Mouse (Mus musculus): ENCODE measurements at regions not wholly inside any gene's neighbourhood (a gene's known extent, or its start where the extent isn't known, plus 50 kb on each side); places are given as distances from the start of the nearest gene placed in this dataset.
"Not testable (repeated sequence)": the region's sequence is repeated elsewhere in the genome, so short reads cannot be mapped to it uniquely, and the experiment has no call there.

DNA sequence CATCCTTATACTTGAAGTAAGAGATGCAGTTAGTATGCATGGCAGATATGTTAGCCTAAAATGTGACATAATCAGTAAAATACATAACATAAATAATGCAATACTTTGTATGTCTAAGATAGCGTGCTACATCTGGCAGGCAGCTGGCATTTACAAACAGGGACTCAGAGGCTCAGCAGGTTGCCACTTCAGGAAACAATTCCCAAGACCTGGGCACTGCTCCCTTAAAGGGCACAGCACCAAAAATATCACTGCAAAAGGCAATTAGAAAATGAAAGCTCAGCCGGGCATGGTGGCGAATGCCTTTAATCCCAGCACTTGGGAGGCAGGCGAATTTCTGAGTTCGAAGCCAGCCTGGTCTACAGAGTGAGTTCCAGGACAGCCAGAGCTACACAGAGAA lies 544.0 kb downstream of the Zfp704 start:
- DNase-seq (ENCODE audit: low spot score): no peak

DNA sequence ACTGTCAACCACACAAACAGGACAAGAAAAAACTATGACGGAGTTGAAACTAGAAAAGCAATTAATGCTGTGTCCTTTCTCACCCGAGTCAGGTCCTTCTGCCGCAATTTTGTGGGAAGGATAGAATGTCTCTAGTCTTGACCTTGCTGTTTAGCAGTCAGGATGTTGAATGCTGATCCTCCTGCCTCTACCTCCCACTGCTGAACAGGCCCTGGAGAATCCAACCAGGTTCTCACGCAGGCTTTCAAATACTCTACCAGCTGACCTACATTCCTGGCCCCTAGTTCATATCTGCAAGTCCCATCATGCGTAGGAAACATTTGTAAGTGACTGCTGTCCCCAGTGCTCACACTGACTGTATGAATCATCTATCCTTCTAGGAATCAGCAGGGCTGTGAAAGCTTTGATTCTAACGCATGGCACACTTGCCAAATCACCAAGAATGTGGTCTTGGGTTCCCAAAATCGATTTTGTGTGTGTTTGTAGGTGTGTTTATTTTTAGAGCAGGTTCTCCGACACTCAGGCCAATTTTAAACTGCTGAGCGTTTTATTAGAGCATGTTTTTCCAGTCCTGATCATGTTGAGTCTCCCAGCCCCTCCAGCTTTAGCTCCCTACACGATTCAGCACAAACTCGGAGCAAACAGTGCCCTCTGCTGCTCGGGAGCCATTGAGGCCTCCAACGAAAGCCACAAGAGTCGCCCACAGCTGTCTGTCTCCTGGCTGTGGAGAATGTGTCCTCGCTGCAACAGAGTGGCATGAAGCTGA lies 545.4 kb downstream of the Zfp704 start:
- peak; percentile 67 for DNase-seq (ENCODE audit: low spot score)

DNA sequence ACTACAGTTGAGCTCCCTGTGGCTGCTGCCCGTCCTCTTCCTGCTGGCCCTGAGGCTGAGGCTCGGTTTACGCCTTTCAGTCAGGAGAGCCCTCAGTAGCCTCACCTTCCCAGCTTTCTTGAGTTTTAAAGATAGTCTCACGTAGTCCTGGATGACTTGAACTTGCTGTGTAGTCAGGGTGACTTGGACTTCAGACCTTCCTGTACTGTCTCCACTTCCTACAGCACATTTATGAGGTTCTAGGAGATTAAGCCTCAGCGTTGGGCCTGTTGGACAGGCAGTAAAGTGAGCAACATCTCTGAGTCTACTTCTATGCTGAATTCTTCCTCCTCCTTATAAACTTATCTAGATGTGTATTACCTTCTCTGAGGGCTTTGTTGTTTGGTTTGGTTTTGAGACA lies 546.2 kb downstream of the Zfp704 start:
- DNase-seq (ENCODE audit: low spot score): no peak

DNA sequence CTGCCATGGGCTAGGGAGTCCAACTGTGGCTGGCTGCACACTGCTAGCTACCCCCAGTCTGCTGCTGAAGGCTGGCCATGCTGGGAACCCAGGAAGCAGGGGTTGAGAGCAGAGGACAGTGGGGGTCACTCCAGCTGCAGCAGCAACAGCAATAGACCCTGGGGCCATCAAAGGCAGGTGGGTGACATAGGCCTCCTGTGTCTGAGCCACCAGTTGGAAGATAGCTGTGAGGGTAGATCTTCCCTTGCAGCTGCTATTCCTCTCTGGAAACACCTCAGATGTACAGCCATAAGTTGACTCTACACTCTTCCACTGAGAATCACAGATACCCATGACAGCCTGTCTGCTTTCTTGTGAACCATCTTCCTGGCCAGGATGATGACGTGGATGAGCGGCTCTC lies 548.5 kb downstream of the Zfp704 start:
- no peak for DNase-seq (ENCODE audit: low spot score)

DNA sequence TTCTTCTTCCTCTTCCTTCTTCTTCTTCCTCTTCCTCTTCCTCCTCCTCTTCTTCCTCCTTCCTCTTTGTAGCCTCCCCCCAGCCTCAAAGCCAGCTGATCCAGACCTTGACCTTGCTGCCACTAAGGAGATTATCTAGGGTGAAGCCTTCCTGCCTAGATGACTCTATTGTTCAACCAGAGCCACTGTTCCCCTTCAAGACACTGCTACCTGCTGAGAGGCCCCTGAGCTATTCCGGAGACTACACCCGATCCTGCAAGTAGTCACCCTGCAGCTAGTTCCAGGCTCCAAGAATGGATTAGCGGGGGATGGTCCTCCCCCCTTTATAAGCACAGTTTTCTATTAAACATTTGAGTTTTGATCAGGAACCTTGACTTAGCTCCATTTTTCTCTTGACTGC lies 552.2 kb downstream of the Zfp704 start:
- DNase-seq (ENCODE audit: low spot score): not testable (repeated sequence)

DNA sequence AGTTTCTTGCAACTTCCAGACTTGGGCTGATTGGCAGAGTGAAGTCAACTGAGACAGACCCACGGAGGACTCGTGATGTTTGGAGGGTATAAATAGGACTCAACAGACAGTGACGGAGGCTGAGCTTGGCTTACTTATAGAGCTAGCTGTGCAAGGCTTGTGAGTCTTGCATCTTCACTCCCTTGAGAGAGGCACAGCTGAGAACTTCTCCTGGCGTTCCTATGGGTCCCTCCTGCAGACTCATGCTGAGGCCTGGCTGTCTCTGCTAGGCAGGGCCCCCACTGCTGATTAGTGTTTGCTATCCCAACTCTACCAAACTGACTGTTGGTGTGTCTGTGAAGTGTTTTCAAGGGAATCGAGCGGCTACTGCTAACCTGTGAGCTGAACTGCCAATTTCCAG lies 553.0 kb downstream of the Zfp704 start:
- DNase-seq (ENCODE audit: low spot score): no peak

DNA sequence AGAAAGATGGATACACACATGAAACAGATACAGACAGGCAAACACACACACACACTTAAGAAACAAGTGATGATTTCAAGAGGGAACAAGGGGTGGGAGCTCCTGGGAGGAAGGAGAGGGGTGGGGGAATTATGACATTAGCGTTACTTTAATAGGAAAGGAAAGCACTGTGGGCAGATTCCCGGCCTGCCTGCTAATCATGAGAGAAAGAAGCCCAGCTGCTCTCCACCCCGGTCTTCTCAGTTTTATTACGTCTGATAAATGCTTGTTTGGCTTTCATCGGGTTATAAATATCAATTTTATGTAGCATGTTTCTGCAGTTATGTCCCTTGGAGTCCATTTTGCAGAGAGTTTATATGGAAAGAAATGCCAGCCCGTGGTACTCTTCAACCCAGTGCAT lies 554.1 kb downstream of the Zfp704 start:
- no peak for DNase-seq (ENCODE audit: low spot score)

Measured in layer of hippocampus, adult 11-12 months (tissue).